Mouse (Mus musculus) MEL (cell line): Measurements from ENCODE around the gene F830045P16Rik. TPM values are rescaled to one million over a fixed set of nuclear protein-coding genes. Genes with fewer than 3 reads are reported as not detected.

Experiments used
- DNase-seq: peaks from one replicate; pipeline ENCODE4 v3.0.0; 2011; ENCODE audit warnings: low read depth, low spot score
- H3K27ac ChIP-seq: 2 replicates; pipeline ENCODE4 v1.5.1; 2012; ENCODE audit warnings: low read depth, mild to moderate bottlenecking, control low read depth, low read length, moderate library complexity; ENCODE audit not compliant: control insufficient read depth
- H3K27me3 ChIP-seq, 2 experiments: fragments of 150-350 bp in 1 of 2; sonication (generic) in 1 of 2; 2 replicates each; pipeline ENCODE4 v1.6.1; 2012; ENCODE audit warnings: low read length in 2 of 2, mild to moderate bottlenecking in 2 of 2, improper control_type of control experiment in 1 of 2, moderate library complexity in 1 of 2; ENCODE audit not compliant: insufficient read depth in 2 of 2, control insufficient read depth in 1 of 2
- H3K36me3 ChIP-seq, 2 experiments: 2 replicates each; pipeline ENCODE4 v1.6.1; 2012 to 2014; ENCODE audit warnings: low read length in 2 of 2, improper control_type of control experiment in 1 of 2, inconsistent platforms in 1 of 2, mild to moderate bottlenecking in 1 of 2; ENCODE audit not compliant: insufficient read depth in 2 of 2, control insufficient read depth in 1 of 2
- H3K4me1 ChIP-seq, 2 experiments: fragments of 150-350 bp in 1 of 2; sonication (generic) in 1 of 2; 2 replicates each; pipeline ENCODE4 v1.6.1; 2012; ENCODE audit warnings: low read length in 2 of 2, improper control_type of control experiment in 1 of 2, mild to moderate bottlenecking in 1 of 2; ENCODE audit not compliant: insufficient read depth in 2 of 2, control insufficient read depth in 1 of 2
- H3K4me3 ChIP-seq, 2 experiments: fragments of 150-350 bp in 1 of 2; sonication (generic) in 1 of 2; 2 replicates each; pipeline ENCODE4 v1.5.1; 2012; ENCODE audit warnings: low read depth in 2 of 2, low read length in 2 of 2, mild to moderate bottlenecking in 2 of 2, moderate library complexity in 2 of 2, control low read depth in 1 of 2, improper control_type of control experiment in 1 of 2; ENCODE audit not compliant: control insufficient read depth in 1 of 2, insufficient read depth in 1 of 2
- H3K79me2 ChIP-seq: 2 replicates; pipeline ENCODE4 v1.6.1; 2012; ENCODE audit warnings: mild to moderate bottlenecking, low read length, moderate library complexity; ENCODE audit not compliant: control insufficient read depth, poor library complexity, insufficient read depth
- H3K9ac ChIP-seq: 2 replicates; pipeline ENCODE4 v1.6.1; 2012; ENCODE audit warnings: low read depth, mild to moderate bottlenecking, control low read depth, low read length, moderate library complexity; ENCODE audit not compliant: control insufficient read depth, poor library complexity, severe bottlenecking
- H3K9me3 ChIP-seq: fragments of 150-350 bp; sonication (generic); replicated peaks from 2 replicates; pipeline ENCODE4 v1.6.1; 2012; ENCODE audit warnings: mild to moderate bottlenecking, low read length, improper control_type of control experiment, moderate library complexity; ENCODE audit not compliant: insufficient read depth
- BHLHE40 ChIP-seq: IDR thresholded peaks from 2 replicates; pipeline ENCODE4 v1.6.1; 2012; ENCODE audit warnings: low read depth, mild to moderate bottlenecking, inconsistent platforms, low read length, improper control_type of control experiment, borderline replicate concordance
- CHD1 ChIP-seq: IDR thresholded peaks from 2 replicates; pipeline ENCODE4 v1.6.1; 2012; ENCODE audit warnings: low read depth, mild to moderate bottlenecking, inconsistent platforms, low read length, improper control_type of control experiment
- E2F4 ChIP-seq: IDR thresholded peaks from 2 replicates; pipeline ENCODE4 v1.6.1; 2011; ENCODE audit warnings: low read depth, low read length, improper control_type of control experiment, borderline replicate concordance
- ELF1 ChIP-seq: IDR thresholded peaks from 2 replicates; pipeline ENCODE4 v1.6.1; 2014; ENCODE audit warnings: low read depth, mild to moderate bottlenecking, inconsistent platforms, low read length, improper control_type of control experiment, moderate library complexity
- ETS1 ChIP-seq: IDR thresholded peaks from 2 replicates; pipeline ENCODE4 v1.6.1; 2012; ENCODE audit warnings: low read depth, mild to moderate bottlenecking, inconsistent platforms, low read length, improper control_type of control experiment, moderate library complexity
- HCFC1 ChIP-seq: IDR thresholded peaks from 2 replicates; pipeline ENCODE4 v1.6.1; 2012; ENCODE audit warnings: low read depth, mild to moderate bottlenecking, inconsistent platforms, low read length, improper control_type of control experiment, moderate library complexity
- MAFK ChIP-seq: IDR thresholded peaks from 2 replicates; pipeline ENCODE4 v1.6.1; 2011; ENCODE audit warnings: low read depth, mild to moderate bottlenecking, low read length, improper control_type of control experiment, borderline replicate concordance
- MAX ChIP-seq: IDR thresholded peaks from 2 replicates; pipeline ENCODE4 v1.6.1; 2011; ENCODE audit warnings: low read length, improper control_type of control experiment
- MEF2A ChIP-seq: IDR thresholded peaks from 2 replicates; pipeline ENCODE4 v1.6.1; 2014; ENCODE audit warnings: low read depth, mild to moderate bottlenecking, inconsistent platforms, low read length, improper control_type of control experiment; ENCODE audit not compliant: poor library complexity, insufficient replicate concordance, severe bottlenecking; ENCODE audit errors: extremely low read depth
- NRF1 ChIP-seq: IDR thresholded peaks from 2 replicates; pipeline ENCODE4 v1.6.1; 2014; ENCODE audit warnings: low read depth, mild to moderate bottlenecking, inconsistent platforms, low read length, improper control_type of control experiment, moderate library complexity; ENCODE audit not compliant: poor library complexity, insufficient read depth, severe bottlenecking
- SIN3A ChIP-seq: IDR thresholded peaks from 2 replicates; pipeline ENCODE4 v1.6.1; 2012; ENCODE audit warnings: low read length, improper control_type of control experiment, inconsistent platforms
- SMC3 ChIP-seq: IDR thresholded peaks from 2 replicates; pipeline ENCODE4 v1.6.1; 2011; ENCODE audit warnings: low read depth, low read length, improper control_type of control experiment
- USF2 ChIP-seq, 2 experiments: IDR thresholded peaks; 2 replicates each; pipeline ENCODE4 v1.6.1; 2011 to 2012; ENCODE audit warnings: improper control_type of control experiment in 2 of 2, low read length in 2 of 2, borderline replicate concordance in 1 of 2, inconsistent platforms in 1 of 2, low read depth in 1 of 2, mild to moderate bottlenecking in 1 of 2; ENCODE audit not compliant: insufficient read depth in 1 of 2
- ZC3H11A ChIP-seq: IDR thresholded peaks from 2 replicates; pipeline ENCODE4 v1.6.1; 2012; ENCODE audit warnings: low read depth, mild to moderate bottlenecking, inconsistent platforms, low read length, improper control_type of control experiment
- ZMIZ1 ChIP-seq: IDR thresholded peaks from 2 replicates; pipeline ENCODE4 v1.6.1; 2012; ENCODE audit warnings: low read depth, mild to moderate bottlenecking, inconsistent platforms, low read length, improper control_type of control experiment, moderate library complexity
- ZNF384 ChIP-seq: IDR thresholded peaks from 2 replicates; pipeline ENCODE4 v1.6.1; 2012; ENCODE audit warnings: low read depth, mild to moderate bottlenecking, inconsistent platforms, low read length, improper control_type of control experiment
- polyA plus RNA-seq, 2 experiments: library from polyadenylated mRNA; stranded (reverse) in 1 of 2; unstranded in 1 of 2; fragments of >175 nt in 1 of 2; fragments of >200 nt in 1 of 2; gene quantifications; 2 replicates each; pipeline versions ENCODE4 v1.2.1 to v1.2.4; 2012; ENCODE audit warnings: low replicate concordance in 2 of 2, low read depth in 1 of 2; ENCODE audit not compliant: insufficient read length in 2 of 2, insufficient read depth in 1 of 2, missing spikeins in 1 of 2
- total RNA-seq: library from RNA; depleted of rRNA; stranded (reverse); fragments of 300-350 nt; gene quantifications from 2 replicates; pipeline ENCODE4 v1.2.3, GENCODE M21; 2012

F830045P16Rik gene
- total and polyA plus RNA-seq, 3 experiments = not detected

DNA sequence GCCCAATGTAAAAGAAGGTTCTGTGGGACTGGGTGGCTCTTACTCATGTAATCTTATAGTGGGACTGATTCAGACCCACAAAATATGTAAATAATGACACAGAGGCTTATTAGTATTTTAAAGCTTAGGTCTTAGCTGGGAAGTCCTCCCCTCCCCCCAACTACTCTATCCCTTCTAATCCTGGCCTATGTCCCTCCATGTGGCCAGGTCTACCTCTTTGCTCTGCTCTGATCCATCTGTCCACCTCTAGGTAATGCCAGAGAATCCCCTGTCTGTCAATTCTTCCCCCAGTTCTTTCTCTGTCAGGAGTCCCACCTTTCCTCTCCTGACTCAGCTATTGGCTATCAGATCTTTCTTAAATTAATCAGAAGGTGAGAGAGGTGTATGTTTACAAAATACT lies 5.3 kb downstream of the F830045P16Rik start:
- Histone ChIP-seq H3K27ac (no peak overlapping the region), H3K4me3 (no peak overlapping the region), H3K4me1 (no peaks in the 10 kb centered on the region), H3K79me2 (no peaks in the 10 kb centered on the region), H3K36me3 (no peaks in the 10 kb centered on the region), H3K9ac (no peak overlapping the region), H3K27me3 (peaks cover 0 to 3% of the 10 kb centered on the region in 2 experiments; a peak in 3 of 4 replicates), H3K9me3 (no peaks in the 10 kb centered on the region)
- TF ChIP-seq ZC3H11A (no peak), ZMIZ1 (no peak), CHD1 (no peak), ETS1 (no peak), BHLHE40 (no peak), E2F4 (no peak), ELF1 (no peak), NRF1 (no peak), ZNF384 (no peak)
- no peak for DNase-seq

- TF ChIP-seq MAX (no peak), MAFK (no peak), HCFC1 (no peak), SIN3A (no peak), USF2 (IDR thresholded peaks at IDR 0.05; ENCODE audit: borderline replicate concordance in 1 of 2, insufficient read depth in 1 of 2, low read depth in 1 of 2, low read length in 2 of 2) (no peak), SMC3 (no peak), MEF2A (no peak)
- no peak overlapping the region for H3K9ac ChIP-seq
- no peaks in the 10 kb centered on the region for H3K4me1 ChIP-seq
- no peak overlapping the region for H3K27ac ChIP-seq
- H3K36me3 ChIP-seq = no peaks in the 10 kb centered on the region
- no peak for DNase-seq
- H3K9me3 ChIP-seq = no peaks in the 10 kb centered on the region
- no peak overlapping the region for H3K4me3 ChIP-seq
- H3K27me3 ChIP-seq = peaks cover 0 to 3% of the 10 kb centered on the region in 2 experiments; a peak in 3 of 4 replicates
- no peaks in the 10 kb centered on the region for H3K79me2 ChIP-seq
These were observed 6.8 kb downstream of the F830045P16Rik start for GRCm38 (mm10) chr2:129529297-129530209.
